Mouse (Mus musculus): ENCODE data around the gene Olfr90.
"Not testable (repeated sequence)": the region's sequence is repeated elsewhere in the genome, so short reads cannot be mapped to it uniquely, and the experiment has no call there.

Olfr90 gene

DNA sequence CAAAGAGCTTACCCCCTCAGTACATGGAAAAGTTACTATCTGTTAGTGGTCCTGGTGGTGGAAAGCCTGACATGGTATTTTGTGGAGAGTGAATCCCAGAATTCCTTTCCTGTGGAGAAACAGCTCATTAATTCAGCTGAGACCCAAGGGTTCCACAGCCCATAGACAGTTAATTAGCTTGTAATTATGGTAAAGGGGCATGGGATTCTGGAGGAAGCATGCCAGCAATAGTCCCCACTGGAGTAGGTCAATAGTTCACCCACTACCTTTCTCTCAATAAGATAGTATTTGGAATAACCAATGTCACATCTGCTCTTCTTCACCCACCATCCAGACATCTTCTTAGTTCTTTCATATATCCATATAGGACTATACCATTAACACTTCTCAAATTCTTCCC lies at the start of gene Olfr90:
Olfr90 (minus strand) TSS at position 101 of the 400 bp plus-strand sequence.
- POLR2A ChIA-PET, result interaction anchor here in 2 of 4 experiments (0.6 to 0.9 kb wide), 2 partner anchors 8 to 114 kb away, joined by 3 read pairs; no protein-coding TSS in a partner anchor
- CTCF ChIA-PET, result no interaction called here

- CTCF ChIA-PET, result not testable (repeated sequence)
- POLR2A ChIA-PET, result interaction anchor here in 1 of 4 experiments (0.5 kb wide), 1 partner anchor 176 kb away, joined by 3 read pairs; no protein-coding TSS in a partner anchor
These were observed 43.1 kb upstream of the Olfr90 start for GRCm38 (mm10) chr17:37131366-37131765.

GRCm38 (mm10) chr17:37119988-37120387 lies 31.7 kb upstream of the Olfr90 start, which contains the start of gene Olfr92:
Olfr92 (minus strand) TSS chr17:37120088.
- CTCF ChIA-PET, result no interaction called here
- POLR2A ChIA-PET, result no interaction called here

DNA sequence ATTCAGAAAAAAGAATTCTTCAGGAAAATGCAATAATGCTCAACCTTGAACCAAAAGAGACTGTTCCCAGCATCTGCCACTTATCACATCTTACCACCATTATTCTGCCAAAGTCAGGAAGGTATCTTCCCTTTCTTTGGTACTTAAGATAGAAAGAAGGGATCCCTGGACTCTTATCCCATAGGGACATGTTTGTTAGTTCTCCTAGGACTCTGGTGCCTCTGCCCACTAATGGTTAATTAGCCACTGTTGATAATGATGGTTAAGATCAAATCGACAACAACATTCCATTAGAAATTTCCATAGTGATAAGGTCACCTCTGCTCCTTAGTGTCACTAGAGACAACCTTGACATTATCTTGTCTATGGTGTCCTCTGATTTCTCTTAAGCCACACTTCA lies 9.9 kb upstream of the Olfr90 start, which contains the start of gene Olfr91:
Olfr91 (minus strand) TSS at position 101 of the 400 bp plus-strand sequence.
- CTCF ChIA-PET, result no interaction called here

DNA sequence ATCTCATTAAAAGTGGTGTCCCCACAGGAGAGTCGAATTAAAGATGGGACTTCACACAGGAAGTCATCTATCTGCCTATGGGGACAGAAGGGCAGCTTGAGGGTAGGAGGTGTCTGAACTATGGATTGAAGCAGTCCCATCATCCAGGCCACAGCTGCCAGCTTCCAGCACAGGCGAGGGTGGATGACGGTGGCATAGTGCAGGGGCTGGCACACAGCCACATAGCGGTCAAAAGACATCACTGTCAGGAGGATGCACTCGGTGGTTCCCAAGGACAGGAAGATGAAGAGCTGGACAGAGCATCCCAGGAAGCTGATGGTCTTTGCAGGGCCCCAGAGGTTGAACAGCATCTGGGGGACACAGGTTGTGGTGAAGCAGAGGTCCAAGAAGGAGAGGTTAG lies 5.0 kb upstream of the Olfr90 start:
- ChIA-PET CTCF (interaction anchor here in 2 of 4 experiments (0.5 to 0.6 kb wide), 2 partner anchors 10 to 645 kb away, joined by 3 read pairs; no protein-coding TSS in a partner anchor), POLR2A (interaction anchor here in 1 of 4 experiments (0.8 kb wide), 1 partner anchor 30 kb away, joined by 3 read pairs; no protein-coding TSS in a partner anchor)

More for the DNA sequence above, 9.9 kb upstream of the Olfr90 start, which contains the start of gene Olfr91:
- POLR2A ChIA-PET, result no interaction called here

GRCm38 (mm10) chr17:37092198-37092597 lies 3.9 kb upstream of the Olfr90 start:
- ChIA-PET POLR2A (interaction anchor here in 1 of 4 experiments (1.6 kb wide), 1 partner anchor 12 kb away, joined by 4 read pairs; no protein-coding TSS in a partner anchor), CTCF (interaction anchor here in 1 of 4 experiments (0.6 kb wide), 1 partner anchor 9 kb away, joined by 3 read pairs; no protein-coding TSS in a partner anchor)

DNA sequence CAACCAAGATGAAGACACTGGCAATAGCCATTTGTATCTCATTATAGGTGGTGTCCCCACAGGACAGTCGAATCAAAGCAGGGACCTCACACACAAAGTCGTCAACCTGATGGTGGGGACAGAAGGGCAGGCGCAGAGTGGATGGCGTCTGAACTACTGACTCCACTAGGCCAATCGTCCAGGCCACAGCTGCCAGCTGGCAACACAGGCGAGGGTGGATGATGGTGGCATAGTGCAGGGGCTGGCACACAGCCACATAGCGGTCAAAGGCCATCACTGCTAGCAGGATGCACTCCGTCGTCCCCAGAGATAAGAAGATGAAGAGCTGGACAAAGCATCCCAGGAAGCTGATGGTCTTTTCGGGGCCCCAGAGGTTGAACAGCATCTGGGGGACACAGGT lies 2.8 kb downstream of the Olfr90 start:
- CTCF ChIA-PET, result interaction anchor here (0.7 to 4.0 kb wide), 12 partner anchors 10 to 262 kb away, joined by 3 to 20 read pairs (median 4); no protein-coding TSS in a partner anchor
- POLR2A ChIA-PET, result interaction anchor here (0.6 to 27.4 kb wide), 13 partner anchors 10 to 118 kb away, joined by 3 to 863 read pairs (median 5); partner anchors contain the start of genes Gabbr1 (in 1 of the 4), Olfr94 (in 1 of the 4) and Ubd (in 1 of the 4)

DNA sequence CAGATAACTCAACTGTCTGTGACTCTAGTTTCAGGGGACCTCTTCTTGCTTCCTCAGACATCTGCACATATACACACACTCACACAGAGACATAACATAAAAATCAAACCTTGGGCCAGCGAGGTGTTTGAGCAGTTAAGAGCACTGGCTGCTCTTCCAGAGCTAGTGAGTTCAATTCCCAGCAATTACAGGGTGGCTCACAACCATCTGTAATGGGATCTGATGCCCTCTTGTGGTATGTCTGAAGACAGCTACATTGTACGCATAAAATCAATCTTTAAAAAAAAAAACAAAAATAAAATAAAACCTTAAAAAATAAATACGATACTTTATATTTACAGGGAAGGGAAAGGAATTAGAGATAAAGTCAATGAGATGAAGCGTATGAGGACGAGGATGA lies 3.7 kb downstream of the Olfr90 start:
- ChIA-PET CTCF (interaction anchor here (0.5 to 4.0 kb wide), 35 partner anchors 9 to 261 kb away, joined by 3 to 22 read pairs (median 4); partner anchors contain the start of gene H2-M5 (in 1 of the 4)), POLR2A (interaction anchor here (0.5 to 27.4 kb wide), 22 partner anchors 9 to 248 kb away, joined by 3 to 863 read pairs (median 10); partner anchors contain the start of genes Gabbr1 (in 2 of the 4), Olfr94 (in 1 of the 4), Trim26 (in 1 of the 4) and Ubd (in 1 of the 4))

GRCm38 (mm10) chr17:37083327-37083726 lies 5.0 kb downstream of the Olfr90 start:
- CTCF ChIA-PET, result interaction anchor here (0.5 to 4.0 kb wide), 84 partner anchors 8 to 1372 kb away, joined by 3 to 57 read pairs (median 5); partner anchors contain the start of genes Gabbr1 (in 3 of the 4), Trim26 (in 2 of the 4), Olfr104-ps (in 1 of the 4) and Olfr94 (in 1 of the 4)
- POLR2A ChIA-PET, result interaction anchor here (0.6 to 27.4 kb wide), 82 partner anchors 8 to 1165 kb away, joined by 3 to 863 read pairs (median 5); partner anchors contain the start of genes Gabbr1 (in 2 of the 4), Ubd (in 2 of the 4), 2410137M14Rik (in 1 of the 4) and H2-M5 (in 1 of the 4)

DNA sequence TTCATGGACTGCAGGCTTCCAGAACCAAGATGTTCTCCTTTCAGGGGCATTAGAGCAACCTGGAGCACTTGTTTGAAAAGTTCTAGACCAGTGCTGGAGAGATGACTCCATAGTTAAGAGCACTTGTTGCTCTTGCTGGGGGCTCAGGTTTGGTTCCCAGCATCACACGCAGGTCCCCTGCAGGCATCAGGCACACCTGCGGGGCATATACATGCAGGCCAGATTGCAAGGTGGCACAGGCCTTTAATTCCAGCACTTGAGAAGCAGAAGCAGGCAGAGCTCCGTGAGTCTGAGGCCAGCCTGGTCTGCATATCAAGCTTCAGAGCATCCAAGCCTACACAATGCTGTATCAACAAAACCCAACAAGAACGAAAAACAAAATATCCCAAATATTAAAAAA lies 6.6 kb downstream of the Olfr90 start:
- POLR2A ChIA-PET, result interaction anchor here (0.6 to 27.4 kb wide), 36 partner anchors 8 to 238 kb away, joined by 3 to 863 read pairs (median 8); partner anchors contain the start of genes Gabbr1 (in 2 of the 4), 2410137M14Rik (in 1 of the 4), Olfr94 (in 1 of the 4) and Ubd (in 1 of the 4)
- CTCF ChIA-PET, result interaction anchor here in 2 of 4 experiments (1.1 to 2.4 kb wide), 3 partner anchors 32 to 166 kb away, joined by 4 to 57 read pairs (median 8); no protein-coding TSS in a partner anchor

DNA sequence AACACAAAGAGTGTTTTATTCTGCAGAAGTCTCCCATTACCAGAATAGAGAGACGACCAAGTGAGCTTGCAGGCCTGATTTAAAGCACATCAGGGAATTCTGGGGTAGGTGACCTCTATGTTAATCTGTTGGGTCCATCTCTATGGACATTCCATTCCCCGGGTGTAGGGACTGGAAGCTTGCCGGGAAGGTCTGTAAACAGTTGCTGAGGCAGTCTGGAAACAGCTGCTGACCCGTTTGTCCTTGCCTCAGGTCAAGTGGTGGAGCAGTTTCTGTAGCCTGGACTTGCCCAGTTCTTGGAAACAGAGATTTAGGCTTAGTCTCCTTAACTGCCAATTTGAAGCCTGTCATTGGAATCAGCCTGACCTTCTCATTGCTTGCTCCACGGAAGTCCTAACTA lies 8.2 kb downstream of the Olfr90 start:
- POLR2A ChIA-PET, result interaction anchor here (0.6 to 27.4 kb wide), 74 partner anchors 8 to 1161 kb away, joined by 3 to 863 read pairs (median 6); partner anchors contain the start of genes 2410137M14Rik (in 3 of the 4), Gabbr1 (in 3 of the 4), H2-M5 (in 2 of the 4) and Olfr94 (in 2 of the 4)
- CTCF ChIA-PET, result interaction anchor here (0.5 to 2.0 kb wide), 14 partner anchors 30 to 1238 kb away, joined by 3 to 8 read pairs (median 4); no protein-coding TSS in a partner anchor

GRCm38 (mm10) chr17:37078990-37079389 lies 9.3 kb downstream of the Olfr90 start:
- POLR2A ChIA-PET, result interaction anchor here (0.6 to 27.4 kb wide), 67 partner anchors 9 to 1160 kb away, joined by 3 to 863 read pairs (median 6); partner anchors contain the start of genes Gabbr1 (in 3 of the 4), 2410137M14Rik (in 2 of the 4), H2-M5 (in 2 of the 4) and Ubd (in 2 of the 4)

GRCm38 (mm10) chr17:37078193-37078592 lies 10.1 kb downstream of the Olfr90 start:
- POLR2A ChIA-PET, result interaction anchor here in 2 of 4 experiments (1.0 to 27.4 kb wide), 21 partner anchors 9 to 241 kb away, joined by 3 to 863 read pairs (median 10); partner anchors contain the start of genes 2410137M14Rik (in 1 of the 2), Gabbr1 (in 1 of the 2), Olfr94 (in 1 of the 2) and Ppp1r11 (in 1 of the 2)
- CTCF ChIA-PET, result interaction anchor here in 1 of 4 experiments (1.5 kb wide), 1 partner anchor 28 kb away, joined by 3 read pairs; no protein-coding TSS in a partner anchor

More at GRCm38 (mm10) chr17:37078990-37079389, 9.3 kb downstream of the Olfr90 start:
- CTCF ChIA-PET, result interaction anchor here (0.5 to 2.0 kb wide), 9 partner anchors 29 to 1000 kb away, joined by 3 to 8 read pairs (median 3); no protein-coding TSS in a partner anchor

- POLR2A ChIA-PET, result interaction anchor here (0.5 to 27.4 kb wide), 25 partner anchors 8 to 172 kb away, joined by 3 to 863 read pairs (median 4); partner anchors contain the start of genes Gabbr1 (in 2 of the 4) and Ubd (in 2 of the 4)
- CTCF ChIA-PET, result interaction anchor here in 3 of 4 experiments (0.5 to 1.5 kb wide), 6 partner anchors 7 to 161 kb away, joined by 3 to 6 read pairs (median 4); no protein-coding TSS in a partner anchor
These were observed 12.5 kb downstream of the Olfr90 start for GRCm38 (mm10) chr17:37075766-37076165.

DNA sequence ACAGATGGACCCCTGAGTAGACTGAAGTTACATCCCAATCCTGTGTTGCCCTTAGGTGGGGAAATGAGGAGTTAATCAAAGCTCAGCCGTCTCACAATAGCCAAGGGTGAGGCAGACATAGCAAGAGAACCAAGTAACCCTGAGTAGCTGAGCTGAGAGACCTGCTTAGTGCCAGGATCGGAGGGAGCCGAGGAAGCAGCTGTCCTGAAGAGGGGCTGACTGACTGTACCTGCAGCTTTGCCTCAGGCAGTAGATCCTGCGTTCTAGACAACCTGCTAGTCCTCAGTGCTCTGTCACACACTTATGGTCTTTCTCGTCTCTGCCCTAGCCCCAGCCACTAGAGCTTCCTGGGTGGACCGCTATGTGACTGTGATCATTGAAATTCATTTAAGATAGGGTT lies 13.1 kb downstream of the Olfr90 start:
- ChIA-PET CTCF (interaction anchor here (0.5 to 1.5 kb wide), 7 partner anchors 8 to 248 kb away, joined by 3 to 6 read pairs (median 4); no protein-coding TSS in a partner anchor), POLR2A (interaction anchor here (0.5 to 27.4 kb wide), 21 partner anchors 8 to 172 kb away, joined by 3 to 863 read pairs (median 4); partner anchors contain the start of genes Gabbr1 (in 2 of the 4) and Ubd (in 2 of the 4))

GRCm38 (mm10) chr17:37072730-37073276 lies 15.5 kb downstream of the Olfr90 start:
- ChIA-PET POLR2A (interaction anchor here (0.6 to 31.8 kb wide), 32 partner anchors 0 to 115 kb away, joined by 3 to 863 read pairs (median 4); partner anchors contain the start of genes Gabbr1 (in 2 of the 4) and 2410137M14Rik (in 1 of the 4)), CTCF (interaction anchor here in 3 of 4 experiments (0.6 to 2.4 kb wide), 7 partner anchors 10 to 1433 kb away, joined by 3 to 11 read pairs (median 4); no protein-coding TSS in a partner anchor)

DNA sequence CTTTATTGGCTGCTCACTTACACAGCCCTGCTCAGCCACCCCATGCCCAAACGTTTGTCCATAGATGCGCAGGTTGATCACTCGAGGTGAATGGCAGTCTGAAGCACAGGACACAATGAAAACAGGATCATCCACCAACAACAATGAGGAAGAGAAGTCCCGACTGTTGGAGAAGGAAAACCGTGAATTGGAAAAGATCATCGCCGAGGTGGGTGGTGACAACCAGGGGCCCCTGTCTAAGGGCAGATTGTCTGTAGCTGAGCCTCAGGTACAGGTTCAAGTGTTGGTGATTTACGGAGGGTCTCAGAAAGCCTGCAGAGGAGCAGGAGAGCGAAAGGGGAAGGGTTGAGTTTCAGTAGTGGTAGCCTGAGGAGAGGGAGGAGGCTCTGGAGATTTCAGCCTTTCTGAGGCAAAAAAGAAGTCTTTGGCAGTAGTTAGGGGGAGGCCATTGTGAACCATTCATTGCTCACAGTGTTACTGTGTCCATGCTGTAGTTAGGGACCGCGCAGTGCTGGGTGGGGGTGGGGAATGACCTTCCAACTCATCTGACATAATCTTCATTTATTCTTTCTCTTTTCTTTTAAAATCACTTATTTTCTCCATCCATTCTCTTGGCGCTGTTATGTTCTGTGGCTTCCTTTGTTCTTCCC lies 16.1 kb downstream of the Olfr90 start:
- ChIA-PET POLR2A (interaction anchor here (0.6 to 31.8 kb wide), 30 partner anchors 0 to 125 kb away, joined by 3 to 863 read pairs (median 4); partner anchors contain the start of gene Gabbr1 (in 2 of the 4)), CTCF (interaction anchor here (0.6 to 2.4 kb wide), 7 partner anchors 9 to 1432 kb away, joined by 3 to 11 read pairs (median 5); no protein-coding TSS in a partner anchor)

Data from embryonic stem cell, embryonic (primary cell).